Mouse (Mus musculus) CH12.LX (cell line): ENCODE measurements around the gene Cdh13. TPM values are rescaled to one million over a fixed set of nuclear protein-coding genes. Genes with fewer than 3 reads are reported as not detected.

Experiments used
- DNase-seq: peaks from one replicate; pipeline ENCODE4 v3.0.0-alpha.2; 2013; ENCODE audit errors: extremely low read depth
- H3K27ac ChIP-seq: 2 replicates; pipeline ENCODE4 v1.5.1; 2012; ENCODE audit warnings: low read depth, mild to moderate bottlenecking, control low read depth, moderate library complexity; ENCODE audit not compliant: insufficient read depth
- H3K27me3 ChIP-seq: replicated peaks from 2 replicates; pipeline ENCODE3; 2012; ENCODE audit warnings: inconsistent platforms
- H3K36me3 ChIP-seq, 2 experiments: replicated peaks in 1 of 2; 2 replicates each; pipeline versions ENCODE3 to v1.6.1; 2012; ENCODE audit warnings: inconsistent platforms in 1 of 2, low read length in 1 of 2, mild to moderate bottlenecking in 1 of 2, mixed read lengths in 1 of 2, moderate library complexity in 1 of 2; ENCODE audit not compliant: control insufficient read depth in 1 of 2, insufficient read depth in 1 of 2
- H3K4me1 ChIP-seq, 2 experiments: 2 replicates each; pipeline ENCODE4 v1.6.1; 2012; ENCODE audit warnings: inconsistent platforms in 1 of 2, moderate library complexity in 1 of 2; ENCODE audit not compliant: insufficient read depth in 2 of 2, control insufficient read depth in 1 of 2
- H3K4me2 ChIP-seq: 2 replicates; pipeline ENCODE4 v1.6.1; 2012; ENCODE audit warnings: low read depth, mild to moderate bottlenecking, control low read depth; ENCODE audit not compliant: poor library complexity, insufficient read depth, severe bottlenecking
- H3K4me3 ChIP-seq, 3 experiments: fragments of 150-350 bp in 1 of 3; sonication (generic) in 1 of 3; replicated peaks in 1 of 3; 2 replicates each; pipeline versions ENCODE3 to v1.5.1; 2011 to 2012; ENCODE audit warnings: low read depth in 2 of 3, low read length in 2 of 3, mild to moderate bottlenecking in 2 of 3, moderate library complexity in 2 of 3, control low read depth in 1 of 3, improper control_type of control experiment in 1 of 3, inconsistent platforms in 1 of 3, mixed read lengths in 1 of 3; ENCODE audit not compliant: poor library complexity in 1 of 3
- H3K79me2 ChIP-seq: replicated peaks from 2 replicates; pipeline ENCODE4 v1.6.1; 2012; ENCODE audit warnings: mild to moderate bottlenecking, moderate library complexity; ENCODE audit not compliant: control insufficient read depth, poor library complexity, insufficient read depth, severe bottlenecking; ENCODE audit errors: extremely low read depth
- H3K9ac ChIP-seq: 2 replicates; pipeline ENCODE4 v1.6.1; 2012; ENCODE audit warnings: low read depth, mild to moderate bottlenecking, control low read depth, moderate library complexity; ENCODE audit not compliant: insufficient read depth
- H3K9me3 ChIP-seq: replicated peaks from 2 replicates; pipeline ENCODE3; 2012; ENCODE audit warnings: low read length, inconsistent platforms, mixed read lengths
- BHLHE40 ChIP-seq: IDR thresholded peaks from 2 replicates; pipeline ENCODE4 v1.6.1; 2011; ENCODE audit warnings: mild to moderate bottlenecking, low read depth, low read length, improper control_type of control experiment
- CHD2 ChIP-seq: IDR thresholded peaks from 2 replicates; pipeline ENCODE4 v1.6.1; 2011; ENCODE audit warnings: low read length, improper control_type of control experiment
- CTCF ChIP-seq, 2 experiments: IDR thresholded peaks in 1 of 2; conservative IDR thresholded peaks in 1 of 2; 2 replicates each; pipeline ENCODE4 v1.5.1; 2011 to 2012; ENCODE audit warnings: low read depth in 2 of 2, low read length in 2 of 2, improper control_type of control experiment in 1 of 2, inconsistent platforms in 1 of 2, mild to moderate bottlenecking in 1 of 2, moderate library complexity in 1 of 2
- E2F4 ChIP-seq: IDR thresholded peaks from 2 replicates; pipeline ENCODE4 v1.6.1; 2011; ENCODE audit warnings: low read depth, low read length, improper control_type of control experiment; ENCODE audit not compliant: insufficient replicate concordance
- ELF1 ChIP-seq: IDR thresholded peaks from 2 replicates; pipeline ENCODE4 v1.6.1; 2014; ENCODE audit warnings: low read depth, mild to moderate bottlenecking, inconsistent platforms, low read length, improper control_type of control experiment
- EP300 ChIP-seq: IDR thresholded peaks from 2 replicates; pipeline ENCODE4 v1.6.1; 2011; ENCODE audit warnings: low read length, improper control_type of control experiment
- GABPA ChIP-seq: IDR thresholded peaks from 2 replicates; pipeline ENCODE4 v1.6.1; 2012; ENCODE audit warnings: low read depth, low read length, improper control_type of control experiment, inconsistent platforms; ENCODE audit not compliant: insufficient replicate concordance
- HCFC1 ChIP-seq: IDR thresholded peaks from 2 replicates; pipeline ENCODE4 v1.6.1; 2012; ENCODE audit warnings: low read depth, mild to moderate bottlenecking, inconsistent platforms, low read length, improper control_type of control experiment
- JUND ChIP-seq: conservative IDR thresholded peaks from 2 replicates; pipeline ENCODE4 v1.6.1; 2011; ENCODE audit warnings: low read depth, low read length, improper control_type of control experiment
- MAFK ChIP-seq: IDR thresholded peaks from 2 replicates; pipeline ENCODE4 v1.6.1; 2011; ENCODE audit warnings: low read length, improper control_type of control experiment; ENCODE audit not compliant: insufficient replicate concordance
- MAX ChIP-seq: IDR thresholded peaks from 2 replicates; pipeline ENCODE4 v1.6.1; 2011; ENCODE audit warnings: low read length, improper control_type of control experiment
- MXI1 ChIP-seq: IDR thresholded peaks from 2 replicates; pipeline ENCODE4 v1.6.1; 2011; ENCODE audit warnings: mild to moderate bottlenecking, low read depth, low read length, improper control_type of control experiment
- MYC ChIP-seq: IDR thresholded peaks from 2 replicates; pipeline ENCODE4 v1.6.1; 2011; ENCODE audit warnings: low read depth, mild to moderate bottlenecking, improper control_type of control experiment, low read length
- NELFE ChIP-seq: IDR thresholded peaks from 2 replicates; pipeline ENCODE4 v1.6.1; 2011; ENCODE audit warnings: low read depth, low read length, improper control_type of control experiment
- PAX5 ChIP-seq: IDR thresholded peaks from 2 replicates; pipeline ENCODE4 v1.6.1; 2012; ENCODE audit warnings: low read length, inconsistent platforms, mixed read lengths
- POLR2A ChIP-seq: IDR thresholded peaks from 2 replicates; pipeline ENCODE4 v1.6.1; 2011; ENCODE audit warnings: low read depth, mild to moderate bottlenecking, improper control_type of control experiment, low read length
- POLR2AphosphoS2 ChIP-seq: IDR thresholded peaks from 2 replicates; pipeline ENCODE4 v1.6.1; 2011; ENCODE audit warnings: low read depth, low read length, improper control_type of control experiment
- SIN3A ChIP-seq: IDR thresholded peaks from 2 replicates; pipeline ENCODE4 v1.6.1; 2012; ENCODE audit warnings: low read length, improper control_type of control experiment, inconsistent platforms
- SMC3 ChIP-seq: IDR thresholded peaks from 2 replicates; pipeline ENCODE4 v1.6.1; 2011; ENCODE audit warnings: low read depth, low read length, improper control_type of control experiment
- TBP ChIP-seq: conservative IDR thresholded peaks from 2 replicates; pipeline ENCODE4 v1.6.1; 2011; ENCODE audit warnings: low read depth, low read length, improper control_type of control experiment
- UBTF ChIP-seq: IDR thresholded peaks from 2 replicates; pipeline ENCODE4 v1.6.1; 2012; ENCODE audit warnings: low read depth, mild to moderate bottlenecking, inconsistent platforms, low read length, improper control_type of control experiment, moderate library complexity
- USF1 ChIP-seq: IDR thresholded peaks from 2 replicates; pipeline ENCODE4 v1.6.1; 2014; ENCODE audit warnings: low read depth, mild to moderate bottlenecking, inconsistent platforms, low read length, improper control_type of control experiment
- USF2 ChIP-seq: conservative IDR thresholded peaks from 2 replicates; pipeline ENCODE4 v1.6.1; 2011; ENCODE audit warnings: low read depth, low read length, improper control_type of control experiment
- ZC3H11A ChIP-seq: IDR thresholded peaks from 2 replicates; pipeline ENCODE4 v1.6.1; 2012; ENCODE audit warnings: low read depth, mild to moderate bottlenecking, inconsistent platforms, low read length, improper control_type of control experiment
- ZKSCAN1 ChIP-seq: IDR thresholded peaks from 2 replicates; pipeline ENCODE4 v1.6.1; 2012; ENCODE audit warnings: low read depth, inconsistent platforms, low read length, improper control_type of control experiment, borderline replicate concordance
- ZMIZ1 ChIP-seq: IDR thresholded peaks from 2 replicates; pipeline ENCODE4 v1.6.1; 2012; ENCODE audit warnings: low read depth, mild to moderate bottlenecking, inconsistent platforms, low read length, improper control_type of control experiment
- ZNF384 ChIP-seq: IDR thresholded peaks from 2 replicates; pipeline ENCODE4 v1.6.1; 2012; ENCODE audit warnings: low read depth, low read length, improper control_type of control experiment, inconsistent platforms
- dilution Hi-C: fragments of 300-500 bp; cut with MboI; formaldehyde crosslinking; loops from 2 replicates; pipeline ENCODE4 v1.14.3; 2020; ENCODE audit warnings: low sequenced_read_pairs; ENCODE audit not compliant: extremely low pct_unique_long_range_greater_than_20kb, extremely low pct_ligation_motif_present
- in situ Hi-C: fragments of 300-500 bp; cut with MboI; formaldehyde crosslinking; loops from 3 replicates; pipeline ENCODE4 v1.14.3; 2019; ENCODE audit warnings: low sequenced_read_pairs, low pct_ligation_motif_present, low pct_unique_long_range_greater_than_20kb, mixed read lengths
- polyA plus RNA-seq: library from polyadenylated mRNA; unstranded; fragments of >175 nt; gene quantifications from 2 replicates; pipeline ENCODE4 v1.2.1, GENCODE M21; 2012; ENCODE audit warnings: low read depth; ENCODE audit not compliant: insufficient read length
- total RNA-seq, 2 experiments: library from RNA; depleted of rRNA; stranded (reverse); fragments of 300-350 nt in 1 of 2; fragments of >200 nt in 1 of 2; gene quantifications; 2 replicates each; pipeline ENCODE4 v1.2.3; 2012 to 2014

Cdh13 gene
- total and polyA plus RNA-seq, 3 experiments, result not detected

DNA sequence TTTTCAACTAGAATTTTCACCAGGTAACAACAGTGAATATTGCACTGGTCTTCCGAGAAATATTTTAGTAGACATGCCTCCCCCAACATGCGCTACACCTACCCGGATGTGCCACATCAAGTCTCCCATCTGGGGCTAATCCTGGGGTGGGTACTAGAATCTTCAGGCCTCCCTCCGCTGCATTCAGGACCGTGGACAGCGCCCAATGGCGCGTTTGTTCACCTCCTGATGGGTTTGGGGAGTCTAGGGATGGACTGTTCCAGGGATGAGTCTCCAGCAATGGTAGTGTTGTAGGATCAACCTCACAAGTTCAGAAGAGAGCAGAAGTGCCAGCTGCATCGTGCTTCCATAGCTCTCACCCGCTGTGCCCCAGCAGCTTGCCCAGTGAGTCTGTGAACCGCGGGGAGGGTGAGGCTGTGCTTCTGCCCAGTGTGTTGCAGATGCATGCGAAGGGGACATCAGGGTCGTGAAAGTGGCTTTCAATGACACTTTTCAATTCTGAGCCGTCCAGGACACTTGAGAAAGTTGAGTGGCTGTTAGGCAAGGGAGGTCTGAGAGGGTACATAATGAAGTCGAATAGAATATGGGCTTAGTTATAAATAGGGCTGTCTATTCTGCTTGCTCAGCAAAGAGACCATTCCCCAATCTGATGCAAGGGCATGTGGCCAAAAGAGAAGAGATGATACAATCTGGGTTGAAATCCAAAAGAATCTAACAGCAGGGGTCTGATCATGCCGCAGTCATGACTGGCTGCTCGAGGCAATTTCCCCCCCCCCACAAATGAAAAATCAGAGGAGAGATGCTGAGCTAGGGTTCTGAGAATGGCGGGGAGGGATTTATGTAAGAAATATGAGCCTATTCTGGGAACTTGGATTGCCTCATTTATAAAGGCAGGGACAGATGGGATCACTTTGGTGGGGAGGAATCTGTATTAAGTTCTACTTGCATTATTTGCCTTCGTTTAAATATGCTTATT is 668.5 kb downstream of the Cdh13 start:
- DNase-seq, result no peak
- H3K27ac ChIP-seq, result no peak overlapping the region
- no peak overlapping the region for H3K4me3 ChIP-seq
- dilution Hi-C loops (no loop called here), in situ Hi-C loops (no loop called here)
- no peaks in the 10 kb centered on the region for H3K27me3 ChIP-seq
- no peak overlapping the region for H3K9ac ChIP-seq
- no peaks in the 10 kb centered on the region for H3K79me2 ChIP-seq
- TF ChIP-seq UBTF (no peak), PAX5 (no peak), SMC3 (no peak), SIN3A (no peak), POLR2AphosphoS2 (no peak), MYC (no peak), E2F4 (no peak), USF1 (no peak), CTCF (conservative IDR thresholded peaks at IDR 0.05 in 1 of 2, IDR thresholded peaks at IDR 0.05 in 1 of 2; ENCODE audit: low read depth in 2 of 2, low read length in 2 of 2) (no peak), ZC3H11A (no peak), POLR2A (no peak), MAFK (no peak), ZKSCAN1 (no peak), EP300 (no peak), JUND (no peak), TBP (no peak), NELFE (no peak)
- H3K4me2 ChIP-seq, result no peak overlapping the region
- no peaks in the 10 kb centered on the region for H3K36me3 ChIP-seq
- H3K9me3 ChIP-seq, result peaks cover 75% of the 10 kb centered on the region
- H3K4me1 ChIP-seq, result no peaks in the 10 kb centered on the region

DNA sequence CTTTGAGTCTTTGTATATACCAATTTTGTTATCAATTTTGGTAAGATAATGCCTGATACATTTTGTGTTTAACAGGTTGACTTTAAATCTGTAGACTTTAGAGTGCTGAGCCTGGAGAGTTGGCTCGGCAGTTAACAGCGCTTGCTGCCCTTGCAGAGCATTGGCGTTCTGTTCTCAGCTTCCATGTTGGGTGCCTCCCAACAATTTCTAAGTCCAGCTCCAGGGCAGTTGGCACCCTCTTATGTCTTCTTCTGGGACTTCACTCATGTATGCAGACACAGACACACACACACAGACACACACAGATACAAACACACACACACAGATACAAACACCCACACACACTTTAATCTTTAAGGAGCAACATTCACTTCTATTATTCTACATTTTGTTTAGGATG is 672.6 kb downstream of the Cdh13 start:
- Histone ChIP-seq H3K4me2 (no peak overlapping the region), H3K4me3 (no peak overlapping the region), H3K9ac (no peak overlapping the region), H3K4me1 (no peaks in the 10 kb centered on the region), H3K36me3 (no peaks in the 10 kb centered on the region), H3K27ac (no peak overlapping the region), H3K9me3 (peaks cover 76% of the 10 kb centered on the region), H3K79me2 (no peaks in the 10 kb centered on the region), H3K27me3 (no peaks in the 10 kb centered on the region)
- dilution Hi-C loops, result no loop called here
- DNase-seq, result no peak
- no peak for TF ChIP-seq POLR2AphosphoS2
- no peak for TF ChIP-seq ZMIZ1
- no peak for TF ChIP-seq POLR2A
- no peak for TF ChIP-seq USF2
- no peak for TF ChIP-seq ZC3H11A
- TF ChIP-seq UBTF, result no peak
- no peak for TF ChIP-seq CTCF (conservative IDR thresholded peaks at IDR 0.05 in 1 of 2, IDR thresholded peaks at IDR 0.05 in 1 of 2; ENCODE audit: low read depth in 2 of 2, low read length in 2 of 2)
- no peak for TF ChIP-seq ZNF384
- TF ChIP-seq SMC3, result no peak
- TF ChIP-seq MAFK, result no peak
- TF ChIP-seq GABPA, result no peak
- no peak for TF ChIP-seq TBP
- no peak for TF ChIP-seq BHLHE40
- no peak for TF ChIP-seq JUND
- TF ChIP-seq MAX, result no peak
- TF ChIP-seq MXI1, result no peak
- no peak for TF ChIP-seq NELFE
- TF ChIP-seq ELF1, result no peak
- TF ChIP-seq CHD2, result no peak
- TF ChIP-seq HCFC1, result no peak
- in situ Hi-C loops, result no loop called here
